Mouse (Mus musculus) hindbrain, embryonic 13.5 days (tissue): ENCODE measurements around the gene Ppp2r5c. TPM values are rescaled to one million over a fixed set of nuclear protein-coding genes. Genes with fewer than 3 reads are reported as not detected.

Experiments used
- ATAC-seq: fragments of 200-750 bp; cut with Nextera tagmentation; 2 replicates; pipeline ENCODE4 v1.8.0; 2017; ENCODE audit warnings: moderate TSS enrichment; ENCODE audit not compliant: low FRiP score
- H3K27ac ChIP-seq: fragments of 300-500 bp; sonication (generic); 2 replicates; pipeline ENCODE4 v1.5.1; 2015; ENCODE audit warnings: inconsistent platforms, mild to moderate bottlenecking, moderate library complexity
- H3K27me3 ChIP-seq: fragments of 300-500 bp; sonication (generic); 2 replicates; pipeline ENCODE4 v1.6.1; 2015; ENCODE audit warnings: mild to moderate bottlenecking, inconsistent platforms
- H3K36me3 ChIP-seq: fragments of 300-500 bp; sonication (generic); 2 replicates; pipeline ENCODE4 v1.6.1; 2015; ENCODE audit warnings: mild to moderate bottlenecking, inconsistent platforms
- H3K4me1 ChIP-seq: fragments of 300-500 bp; sonication (generic); replicated peaks from 2 replicates; pipeline ENCODE4 v1.6.1; 2015; ENCODE audit warnings: inconsistent platforms
- H3K4me2 ChIP-seq: fragments of 300-500 bp; sonication (generic); 2 replicates; pipeline ENCODE4 v1.6.1; 2015; ENCODE audit warnings: inconsistent platforms, mild to moderate bottlenecking, moderate library complexity
- H3K4me3 ChIP-seq: fragments of 300-500 bp; sonication (generic); 2 replicates; pipeline ENCODE4 v1.5.1; 2015; ENCODE audit warnings: mild to moderate bottlenecking, inconsistent platforms
- H3K9ac ChIP-seq: fragments of 300-500 bp; sonication (generic); 2 replicates; pipeline ENCODE4 v1.6.1; 2015; ENCODE audit warnings: mild to moderate bottlenecking, inconsistent platforms
- H3K9me3 ChIP-seq: fragments of 300-500 bp; sonication (generic); 2 replicates; pipeline ENCODE4 v1.6.1; 2016; ENCODE audit warnings: inconsistent platforms
- WGBS: fragments of 180-500 bp; shearing (Covaris S2); methylation state at CpG from one replicate; pipeline ENCODE4 v1.1.7; 2015; 5-methylcytosine and 5-hydroxymethylcytosine counted together
- polyA plus RNA-seq: library from polyadenylated mRNA; unstranded; fragments of >200 nt; fragmentation: Nextera tagmentation; extraction: Ambion mirVana; gene quantifications from 2 replicates; pipeline ENCODE4 v1.2.1, GENCODE M21; 2015

Ppp2r5c gene
- polyA plus RNA-seq, 1 experiment from 2014 or later, result 144 TPM

- Histone ChIP-seq H3K4me1 (peaks cover 9% of the 10 kb centered on the region), H3K9ac (no peak overlapping the region), H3K27me3 (no peaks in the 10 kb centered on the region), H3K9me3 (no peaks in the 10 kb centered on the region), H3K36me3 (0 out of 2 replicates have a peak, but pooled peaks cover 5% of the 10 kb centered on the region), H3K27ac (no peak overlapping the region), H3K4me3 (no peak overlapping the region), H3K4me2 (no peak overlapping the region)
- no peak for ATAC-seq
- WGBS, result 93% methylated on average over 5 of the region's 5 CpGs
Observed at GRCm38 (mm10) chr12:110535361-110535760, 88.4 kb downstream of the Ppp2r5c start.

GRCm38 (mm10) chr12:110537751-110538150 is 90.8 kb downstream of the Ppp2r5c start:
- H3K4me1 ChIP-seq, result peaks cover 25% of the 10 kb centered on the region
- H3K4me2 ChIP-seq, result no peak overlapping the region
- ATAC-seq, result no peak
- no peaks in the 10 kb centered on the region for H3K9me3 ChIP-seq
- no peaks in the 10 kb centered on the region for H3K36me3 ChIP-seq
- 93% methylated on average over 8 of the region's 8 CpGs for WGBS
- H3K4me3 ChIP-seq, result no peak overlapping the region
- H3K27me3 ChIP-seq, result no peaks in the 10 kb centered on the region
- no peak overlapping the region for H3K9ac ChIP-seq
- H3K27ac ChIP-seq, result no peak overlapping the region

- H3K9ac ChIP-seq, result no peak overlapping the region
- H3K27me3 ChIP-seq, result no peaks in the 10 kb centered on the region
- no peaks in the 10 kb centered on the region for H3K36me3 ChIP-seq
- no peak for ATAC-seq
- H3K27ac ChIP-seq, result no peak overlapping the region
- 95% methylated on average over 10 of the region's 10 CpGs for WGBS
- no peak overlapping the region for H3K4me3 ChIP-seq
- H3K4me2 ChIP-seq, result no peak overlapping the region
- H3K4me1 ChIP-seq, result peaks cover 25% of the 10 kb centered on the region
- no peaks in the 10 kb centered on the region for H3K9me3 ChIP-seq
Observed at GRCm38 (mm10) chr12:110539346-110539745, 92.4 kb downstream of the Ppp2r5c start.

GRCm38 (mm10) chr12:110539798-110540197 is 92.9 kb downstream of the Ppp2r5c start:
- no peak for ATAC-seq
- peaks cover 25% of the 10 kb centered on the region for H3K4me1 ChIP-seq
- no peaks in the 10 kb centered on the region for H3K36me3 ChIP-seq
- H3K4me3 ChIP-seq, result no peak overlapping the region
- H3K27ac ChIP-seq, result no peak overlapping the region
- H3K9me3 ChIP-seq, result no peaks in the 10 kb centered on the region
- H3K27me3 ChIP-seq, result no peaks in the 10 kb centered on the region
- H3K4me2 ChIP-seq, result no peak overlapping the region
- H3K9ac ChIP-seq, result no peak overlapping the region
- 84% methylated on average over 9 of the region's 9 CpGs for WGBS

- no peaks in the 10 kb centered on the region for H3K36me3 ChIP-seq
- no peaks in the 10 kb centered on the region for H3K9me3 ChIP-seq
- 91% methylated on average over 8 of the region's 8 CpGs for WGBS
Observed at GRCm38 (mm10) chr12:110540273-110540672, 93.4 kb downstream of the Ppp2r5c start.

GRCm38 (mm10) chr12:110541001-110541400 is 94.1 kb downstream of the Ppp2r5c start:
- H3K9me3 ChIP-seq, result no peaks in the 10 kb centered on the region
- H3K4me3 ChIP-seq, result no peak overlapping the region
- ATAC-seq, result no peak
- WGBS, result 57% methylated on average over 8 of the region's 8 CpGs
- peaks cover 6% of the 10 kb centered on the region for H3K36me3 ChIP-seq
- H3K27ac ChIP-seq, result no peak overlapping the region
- no peak overlapping the region for H3K4me2 ChIP-seq
- peaks cover 25% of the 10 kb centered on the region for H3K4me1 ChIP-seq
- H3K9ac ChIP-seq, result no peak overlapping the region
- no peaks in the 10 kb centered on the region for H3K27me3 ChIP-seq

More at GRCm38 (mm10) chr12:110540273-110540672, 93.4 kb downstream of the Ppp2r5c start:
- ATAC-seq, result no peak
- Histone ChIP-seq H3K4me3 (no peak overlapping the region), H3K4me1 (peaks cover 25% of the 10 kb centered on the region), H3K27ac (no peak overlapping the region), H3K9ac (no peak overlapping the region), H3K27me3 (no peaks in the 10 kb centered on the region), H3K4me2 (no peak overlapping the region)

GRCm38 (mm10) chr12:110541528-110541927 is 94.6 kb downstream of the Ppp2r5c start:
- no peak for ATAC-seq
- Histone ChIP-seq H3K4me2 (no peak overlapping the region), H3K4me1 (peaks cover 25% of the 10 kb centered on the region), H3K9me3 (no peaks in the 10 kb centered on the region), H3K27ac (no peak overlapping the region), H3K9ac (no peak overlapping the region), H3K4me3 (no peak overlapping the region), H3K27me3 (no peaks in the 10 kb centered on the region), H3K36me3 (peaks cover 12% of the 10 kb centered on the region)
- WGBS, result 87% methylated on average over 5 of the region's 5 CpGs

GRCm38 (mm10) chr12:110545040-110545701 is 98.3 kb downstream of the Ppp2r5c start:
- no peak overlapping the region for H3K4me3 ChIP-seq
- H3K9ac ChIP-seq, result no peak overlapping the region
- H3K9me3 ChIP-seq, result no peaks in the 10 kb centered on the region
- H3K27ac ChIP-seq, result no peak overlapping the region
- no peaks in the 10 kb centered on the region for H3K27me3 ChIP-seq
- H3K36me3 ChIP-seq, result peaks cover 44% of the 10 kb centered on the region
- H3K4me1 ChIP-seq, result peaks cover 18% of the 10 kb centered on the region
- H3K4me2 ChIP-seq, result no peak overlapping the region
- no peak for ATAC-seq
- 93% methylated on average over 4 of the region's 4 CpGs for WGBS

GRCm38 (mm10) chr12:110547573-110547972 is 100.7 kb downstream of the Ppp2r5c start:
- peaks cover 66% of the 10 kb centered on the region for H3K36me3 ChIP-seq
- no peaks in the 10 kb centered on the region for H3K9me3 ChIP-seq
- no peaks in the 10 kb centered on the region for H3K27me3 ChIP-seq
- no peaks in the 10 kb centered on the region for H3K4me1 ChIP-seq
- ATAC-seq, result no peak
- no peak overlapping the region for H3K9ac ChIP-seq
- no peak overlapping the region for H3K4me2 ChIP-seq
- WGBS, result 94% methylated on average over 12 of the region's 12 CpGs
- no peak overlapping the region for H3K4me3 ChIP-seq
- H3K27ac ChIP-seq, result no peak overlapping the region

- H3K9me3 ChIP-seq, result no peaks in the 10 kb centered on the region
- no peak overlapping the region for H3K4me3 ChIP-seq
- no peak overlapping the region for H3K4me2 ChIP-seq
- H3K9ac ChIP-seq, result 0 out of 2 replicates have a peak overlapping the region, but pooled peaks have one; percentile 5
- no peak overlapping the region for H3K27ac ChIP-seq
- H3K27me3 ChIP-seq, result no peaks in the 10 kb centered on the region
- 91% methylated on average over 7 of the region's 7 CpGs for WGBS
- ATAC-seq, result no peak
- peaks cover 86% of the 10 kb centered on the region for H3K36me3 ChIP-seq
- H3K4me1 ChIP-seq, result no peaks in the 10 kb centered on the region
Observed at GRCm38 (mm10) chr12:110549437-110550112, 102.7 kb downstream of the Ppp2r5c start.

GRCm38 (mm10) chr12:110550364-110550763 is 103.4 kb downstream of the Ppp2r5c start:
- H3K36me3 ChIP-seq, result peaks cover 94% of the 10 kb centered on the region
- H3K9ac ChIP-seq, result peak overlapping the region; percentile 5; the same call in 1 of the 2 replicates
- no peaks in the 10 kb centered on the region for H3K27me3 ChIP-seq
- no peak for ATAC-seq
- WGBS, result 92% methylated on average over 15 of the region's 15 CpGs
- H3K9me3 ChIP-seq, result no peaks in the 10 kb centered on the region
- no peak overlapping the region for H3K4me2 ChIP-seq
- H3K4me1 ChIP-seq, result no peaks in the 10 kb centered on the region
- no peak overlapping the region for H3K4me3 ChIP-seq
- H3K27ac ChIP-seq, result no peak overlapping the region

- Histone ChIP-seq H3K9ac (no peak overlapping the region), H3K9me3 (no peaks in the 10 kb centered on the region), H3K27ac (no peak overlapping the region), H3K4me1 (no peaks in the 10 kb centered on the region), H3K27me3 (no peaks in the 10 kb centered on the region), H3K4me2 (no peak overlapping the region), H3K4me3 (no peak overlapping the region), H3K36me3 (peaks cover 94% of the 10 kb centered on the region)
- no peak for ATAC-seq
- 88% methylated on average over 13 of the region's 13 CpGs for WGBS
Observed at GRCm38 (mm10) chr12:110552113-110552512, 105.2 kb downstream of the Ppp2r5c start.

- Histone ChIP-seq H3K4me1 (no peaks in the 10 kb centered on the region), H3K4me3 (no peak overlapping the region), H3K27me3 (no peaks in the 10 kb centered on the region), H3K36me3 (peaks cover 96% of the 10 kb centered on the region), H3K9me3 (no peaks in the 10 kb centered on the region), H3K4me2 (no peak overlapping the region), H3K9ac (no peak overlapping the region), H3K27ac (no peak overlapping the region)
- ATAC-seq, result no peak
- 93% methylated on average over 5 of the region's 5 CpGs for WGBS
Observed at GRCm38 (mm10) chr12:110553362-110553761, 106.4 kb downstream of the Ppp2r5c start.
